ENCODE assay signal across 28 mouse cellular contexts in the genomic region with DNA sequence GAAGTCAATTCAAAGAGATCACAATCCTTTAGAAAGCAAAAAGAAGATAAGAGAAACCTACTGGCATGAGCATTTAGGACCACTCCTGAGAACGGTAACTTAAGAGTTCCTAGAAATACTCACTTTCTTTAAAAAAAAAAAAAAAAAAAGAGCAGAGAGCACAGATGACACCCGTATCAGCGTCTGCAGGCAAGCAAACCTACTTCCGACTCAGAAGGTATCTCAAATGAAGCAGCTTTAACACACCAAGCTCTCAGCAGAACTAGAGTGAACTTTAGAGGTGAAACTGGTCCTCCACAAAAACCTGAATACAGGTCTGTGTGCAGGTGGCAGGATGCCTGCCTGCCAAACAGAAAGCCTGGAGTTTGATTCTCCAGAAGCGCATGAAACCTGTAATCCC.
"Had no signal": no experiment of that assay in that cellular context is flagged by ENCODE, and none has a peak within 500 bp of the region (broad histone marks: within the 10 kb centered on the region; RNA-seq: fewer than 3 reads in every experiment).

No protein-coding gene starts in this region.

- H3K9ac ChIP-seq: heart, embryonic 13.5 days; heart, embryonic 15.5 days; hindbrain, embryonic 13.5 days; hindbrain, embryonic 15.5 days; intestine, embryonic 15.5 days; limb, embryonic 12.5 days; liver, embryonic 15.5 days; liver, postnatal 0 days had no signal

- ATAC-seq: hindbrain, postnatal 0 days; inflammation-experienced regulatory T-cells, adult 6 months; intestine, embryonic 15.5 days; intestine, postnatal 0 days; liver, postnatal 0 days had no signal

- H3K36me3 ChIP-seq: heart, embryonic 15.5 days; hindbrain, embryonic 13.5 days; hindbrain, embryonic 15.5 days; limb, embryonic 12.5 days; liver, embryonic 15.5 days had no signal

- H3K27me3 ChIP-seq: heart, embryonic 13.5 days; heart, embryonic 15.5 days; hindbrain, embryonic 13.5 days; hindbrain, embryonic 15.5 days; intestine, embryonic 15.5 days; limb, embryonic 12.5 days; liver, embryonic 15.5 days had no signal

- H3K4me2 ChIP-seq: heart, embryonic 11.5 days; heart, embryonic 13.5 days; heart, embryonic 15.5 days; hindbrain, embryonic 13.5 days; hindbrain, embryonic 15.5 days; intestine, embryonic 15.5 days; limb, embryonic 12.5 days; liver, embryonic 11.5 days; liver, embryonic 15.5 days had no signal

- H3K9me3 ChIP-seq: heart, embryonic 13.5 days; heart, embryonic 15.5 days; hindbrain, embryonic 13.5 days; hindbrain, embryonic 15.5 days; intestine, embryonic 15.5 days; limb, embryonic 10.5 days; limb, embryonic 12.5 days; liver, embryonic 15.5 days had no signal

- DNase-seq: gastrocnemius, postnatal 14 days; gastrocnemius, postnatal 36 days; heart, adult 11 months; heart, adult 2 months; heart, postnatal 14 days; heart, postnatal 36 days; kidney, adult 18-20 months; kidney, adult 8-10 months; kidney, postnatal 10 days; kidney, postnatal 25 days; kidney, postnatal 4 days; liver; liver, postnatal 0 days had no signal

- H3K27ac ChIP-seq: heart, adult 2 months; heart, embryonic 13.5 days; heart, embryonic 15.5 days; hindbrain, embryonic 13.5 days; hindbrain, embryonic 15.5 days; hindbrain, postnatal 0 days; intestine, embryonic 15.5 days; layer of hippocampus, adult 2 months; left cerebral cortex, adult 2 months; limb, embryonic 10.5 days; limb, embryonic 12.5 days; liver, embryonic 15.5 days had no signal

- H3K4me3 ChIP-seq: heart, adult 2 months; heart, embryonic 13.5 days; heart, embryonic 15.5 days; hindbrain, embryonic 13.5 days; hindbrain, embryonic 15.5 days; intestine, embryonic 15.5 days; layer of hippocampus, adult 2 months; left cerebral cortex, adult 2 months; limb, embryonic 10.5 days; limb, embryonic 12.5 days; liver, embryonic 15.5 days had no signal
